Mouse (Mus musculus) yolk sac, embryonic 10.5 days (tissue): ENCODE results near the gene Hmgcr.
"Not testable (repeated sequence)": the region's sequence is repeated elsewhere in the genome, so short reads cannot be mapped to it uniquely, and the experiment has no call there.

Experiments used
- DNase-seq: peaks from one replicate; pipeline ENCODE4 v3.0.0-alpha.2; 2017; ENCODE audit warnings: low spot score

The Hmgcr gene

DNA sequence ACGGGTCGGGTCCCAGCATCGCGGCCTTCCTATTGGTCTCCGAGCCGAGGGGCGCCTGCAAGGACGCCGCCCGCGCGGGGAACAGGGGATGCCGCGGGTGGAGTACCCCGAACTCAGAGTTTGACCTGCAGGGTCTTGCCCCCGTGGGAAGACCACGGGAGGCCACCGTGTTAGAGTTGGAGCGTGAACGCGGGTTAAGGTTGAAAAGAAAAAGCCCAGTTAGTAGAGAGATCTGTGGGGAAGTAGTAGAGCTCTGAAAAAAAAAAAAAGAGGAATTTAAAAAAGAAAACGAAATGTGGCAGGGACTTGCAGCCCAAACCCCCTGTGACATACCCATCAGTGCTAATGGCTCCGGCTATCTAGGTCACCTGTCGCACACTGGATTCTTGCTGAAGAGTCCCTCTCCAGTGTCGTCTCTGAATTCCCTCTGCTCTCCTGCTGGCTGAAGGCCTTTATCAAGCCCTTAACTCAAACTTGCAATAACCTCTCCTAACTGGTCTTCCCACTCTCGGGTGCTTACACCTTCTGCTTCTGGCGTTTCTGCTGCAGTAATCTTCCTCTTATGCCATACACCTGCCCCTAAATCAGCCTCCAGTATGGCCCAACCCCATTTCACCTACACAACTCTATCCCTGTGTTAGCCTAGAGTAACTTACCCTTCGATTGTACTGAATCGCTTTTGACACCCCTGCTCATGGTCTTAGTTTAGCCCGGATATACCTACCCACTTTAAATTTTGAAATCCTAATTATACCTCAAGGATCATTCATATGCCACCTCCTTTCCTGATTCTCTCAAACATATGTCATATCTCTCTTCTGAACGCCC is 556 bp upstream of the Hmgcr start:
- no peak for DNase-seq

DNA sequence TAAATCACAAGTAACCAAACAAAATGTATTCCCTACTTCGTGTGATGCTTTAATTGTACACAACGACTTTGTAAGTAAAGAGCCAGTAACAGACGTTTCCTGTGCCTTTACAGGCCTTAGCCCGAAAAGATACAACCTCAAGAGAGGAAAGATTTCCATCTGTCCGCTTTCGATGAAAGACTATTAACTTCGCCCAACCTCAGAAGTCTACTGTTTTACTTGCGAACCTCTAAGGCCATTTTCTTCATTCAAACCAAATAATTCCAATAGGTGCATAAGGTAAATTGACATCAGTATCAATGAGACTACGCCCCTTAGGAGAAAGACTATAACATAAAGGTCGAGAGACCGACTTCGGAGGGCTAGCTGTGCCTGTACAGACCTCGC is 724 bp downstream of the Hmgcr start:
- DNase-seq, result no peak

GRCm38 (mm10) chr13:96664419-96664974 is 6.2 kb downstream of the Hmgcr start:
- DNase-seq, result no peak

- DNase-seq, result not testable (repeated sequence)
Observed at GRCm38 (mm10) chr13:96663120-96663519, 7.6 kb downstream of the Hmgcr start.

GRCm38 (mm10) chr13:96660095-96660860 is 10.5 kb downstream of the Hmgcr start:
- DNase-seq, result no peak

DNA sequence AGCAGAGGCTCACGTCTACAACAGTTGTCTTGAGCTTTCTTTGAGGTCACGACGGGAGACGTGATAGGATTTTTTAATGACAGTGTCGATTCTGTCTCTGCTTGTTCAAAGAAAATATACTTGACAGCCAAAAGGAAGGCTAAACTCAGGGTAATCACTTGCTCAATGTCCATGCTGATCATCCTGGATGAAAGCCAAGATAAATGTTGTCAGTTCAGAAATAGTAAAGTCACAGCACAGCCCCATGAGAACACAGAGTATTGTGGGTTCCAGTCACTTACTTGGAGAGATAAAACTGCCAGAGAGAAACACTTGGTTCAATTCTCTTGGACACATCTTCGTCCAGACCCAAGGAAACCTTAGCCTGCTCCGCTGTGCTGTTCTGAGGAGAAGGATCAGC is 11.8 kb downstream of the Hmgcr start:
- no peak for DNase-seq

- DNase-seq, result no peak
Observed at GRCm38 (mm10) chr13:96656673-96657072, 14.1 kb downstream of the Hmgcr start.

GRCm38 (mm10) chr13:96653041-96653440 is 17.7 kb downstream of the Hmgcr start:
- no peak for DNase-seq

GRCm38 (mm10) chr13:96645822-96646221 is 24.9 kb downstream of the Hmgcr start:
- DNase-seq, result no peak

- no peak for DNase-seq
Observed at GRCm38 (mm10) chr13:96644168-96644567, 26.6 kb downstream of the Hmgcr start.

GRCm38 (mm10) chr13:96630396-96630795 is 40.3 kb downstream of the Hmgcr start:
- DNase-seq, result no peak

GRCm38 (mm10) chr13:96620891-96621290 is 49.8 kb downstream of the Hmgcr start:
- DNase-seq, result no peak

GRCm38 (mm10) chr13:96614615-96615014 is 56.1 kb downstream of the Hmgcr start:
- no peak for DNase-seq

DNA sequence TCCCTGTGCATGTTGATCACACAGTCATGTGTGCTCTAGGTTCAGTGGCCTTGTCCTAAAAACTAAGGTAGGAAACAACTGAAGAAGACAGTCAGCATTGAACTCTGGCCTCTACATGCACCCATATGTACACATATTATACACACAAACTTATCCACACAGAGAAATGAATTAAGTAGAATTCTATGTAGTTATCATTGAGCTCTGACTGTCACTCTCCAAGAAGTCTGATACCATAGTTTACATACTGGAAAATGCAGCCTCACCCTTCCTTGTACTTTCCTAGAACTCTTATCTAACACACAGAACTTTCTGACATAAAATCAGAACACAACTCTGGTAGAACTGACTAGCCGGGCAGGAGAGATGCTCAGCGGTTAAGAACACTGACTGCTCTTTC is 66.5 kb downstream of the Hmgcr start:
- DNase-seq, result no peak

DNA sequence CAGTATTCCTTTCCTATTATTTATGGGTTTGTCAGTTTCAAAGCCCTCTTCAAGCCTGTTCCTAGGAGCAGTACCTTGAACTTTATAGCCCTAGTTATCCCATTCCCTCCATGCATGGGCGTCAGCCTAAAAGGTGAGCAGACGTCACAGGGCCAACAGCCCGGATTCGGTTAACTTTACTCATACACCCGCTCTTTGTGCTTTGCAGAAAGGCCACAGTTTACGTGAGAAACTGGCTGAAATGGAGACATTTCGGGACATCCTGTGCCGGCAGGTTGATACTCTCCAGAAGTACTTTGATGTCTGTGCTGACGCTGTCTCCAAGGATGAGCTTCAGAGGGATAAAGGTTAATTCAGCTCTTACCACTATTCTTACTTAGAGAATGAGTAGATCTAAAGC is 71.6 kb downstream of the Hmgcr start:
- no peak for DNase-seq
